Mouse (Mus musculus) bone marrow macrophage, adult 2 months (primary cell): ENCODE data around the gene Kat6b. TPM values are rescaled to one million over a fixed set of nuclear protein-coding genes. Genes with fewer than 3 reads are reported as not detected.

ENCODE experiments used
- H3K27ac ChIP-seq: 2 replicates; pipeline ENCODE4 v1.5.1; 2012; ENCODE audit warnings: low read depth, low read length; ENCODE audit not compliant: insufficient read depth
- H3K4me1 ChIP-seq: 2 replicates; pipeline ENCODE4 v1.6.1; 2012; ENCODE audit warnings: low read length; ENCODE audit not compliant: control insufficient read depth, insufficient read depth
- H3K4me3 ChIP-seq: 2 replicates; pipeline ENCODE4 v1.5.1; 2012; ENCODE audit warnings: mild to moderate bottlenecking, low read length, moderate library complexity; ENCODE audit not compliant: insufficient read depth
- CTCF ChIP-seq: IDR thresholded peaks from 2 replicates; pipeline ENCODE4 v1.5.1; 2012; ENCODE audit warnings: low read depth, mild to moderate bottlenecking, low read length, moderate library complexity
- POLR2A ChIP-seq: IDR thresholded peaks from 2 replicates; pipeline ENCODE4 v1.6.1; 2012; ENCODE audit warnings: mild to moderate bottlenecking, low read depth, low read length, borderline replicate concordance
- polyA plus RNA-seq: library from polyadenylated mRNA; stranded (reverse); fragments of >200 nt; gene quantifications from 2 replicates; pipeline ENCODE4 v1.2.4, GENCODE M21; 2012; ENCODE audit not compliant: missing spikeins, insufficient read depth, insufficient read length

Gene Kat6b
- polyA plus RNA-seq, 1 experiment = 9.0 TPM

GRCm38 (mm10) chr14:21685411-21686146 is 204.3 kb downstream of the Kat6b start:
- H3K4me1 ChIP-seq = 0 out of 2 replicates have a peak, but pooled peaks cover 4% of the 10 kb centered on the region
- no peak overlapping the region for H3K27ac ChIP-seq
- H3K4me3 ChIP-seq = no peak overlapping the region
- no peak for TF ChIP-seq CTCF
- TF ChIP-seq POLR2A = no peak

GRCm38 (mm10) chr14:21686376-21687279 is 205.4 kb downstream of the Kat6b start:
- no peak overlapping the region for H3K27ac ChIP-seq
- TF ChIP-seq POLR2A (no peak), CTCF (no peak)
- H3K4me1 ChIP-seq = 0 out of 2 replicates have a peak, but pooled peaks cover 6% of the 10 kb centered on the region
- no peak overlapping the region for H3K4me3 ChIP-seq

- TF ChIP-seq CTCF (no peak), POLR2A (no peak)
- Histone ChIP-seq H3K27ac (no peak overlapping the region), H3K4me3 (no peak overlapping the region), H3K4me1 (0 out of 2 replicates have a peak, but pooled peaks cover 4% of the 10 kb centered on the region)
Observed at GRCm38 (mm10) chr14:21691070-21691469, 209.8 kb downstream of the Kat6b start.

DNA sequence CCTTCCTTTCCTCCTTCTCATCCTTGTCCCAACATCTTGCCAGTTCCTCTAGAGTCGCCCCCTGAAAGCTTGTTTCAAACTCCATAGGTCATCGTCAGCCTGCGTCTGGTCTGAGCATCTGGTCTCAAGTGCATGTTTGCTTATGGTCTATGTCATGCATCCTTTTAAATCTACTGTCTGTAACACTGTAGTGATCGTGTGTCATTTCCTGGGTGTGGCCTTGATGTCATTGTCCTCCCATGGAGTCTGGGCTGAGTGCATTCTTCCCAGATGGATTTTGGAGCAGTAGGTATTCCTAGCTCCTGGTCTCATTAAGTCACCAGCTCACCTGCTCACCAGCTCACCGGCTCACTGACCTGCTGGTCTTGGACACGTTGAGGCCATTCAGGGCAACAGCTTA is 213.8 kb downstream of the Kat6b start:
- TF ChIP-seq CTCF (no peak), POLR2A (no peak)
- Histone ChIP-seq H3K4me1 (0 out of 2 replicates have a peak, but pooled peaks cover 4% of the 10 kb centered on the region), H3K4me3 (no peak overlapping the region), H3K27ac (no peak overlapping the region)

- TF ChIP-seq POLR2A = no peak
- no peak for TF ChIP-seq CTCF
- Histone ChIP-seq H3K4me3 (no peak overlapping the region), H3K27ac (no peak overlapping the region), H3K4me1 (0 out of 2 replicates have a peak, but pooled peaks cover 4% of the 10 kb centered on the region)
Observed at GRCm38 (mm10) chr14:21696186-21696830, 215.1 kb downstream of the Kat6b start.

DNA sequence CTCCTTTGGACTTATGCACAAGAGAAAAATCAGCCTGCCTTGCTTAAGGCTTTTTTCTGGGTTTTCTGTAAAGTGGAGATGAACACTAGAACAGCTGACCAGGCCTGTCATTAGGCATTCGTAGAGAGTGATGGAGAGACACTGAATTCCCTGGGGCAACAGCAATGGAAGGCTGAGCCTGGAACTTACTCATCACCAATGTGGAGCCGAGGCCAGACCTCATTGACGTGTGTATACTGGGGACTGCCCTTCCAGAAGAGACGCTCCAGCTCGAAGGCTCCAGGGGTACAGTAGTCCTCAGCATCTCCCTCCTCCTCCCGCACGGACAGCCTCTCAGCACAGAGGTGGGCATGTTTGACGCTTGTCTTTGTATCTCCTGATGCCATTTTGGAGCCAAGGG is 221.5 kb downstream of the Kat6b start:
- no peak overlapping the region for H3K4me3 ChIP-seq
- no peak for TF ChIP-seq CTCF
- no peak for TF ChIP-seq POLR2A
- no peak overlapping the region for H3K27ac ChIP-seq
- H3K4me1 ChIP-seq = peaks cover 25% of the 10 kb centered on the region

GRCm38 (mm10) chr14:21703255-21703654 is 222.0 kb downstream of the Kat6b start:
- Histone ChIP-seq H3K4me3 (no peak overlapping the region), H3K4me1 (peaks cover 30% of the 10 kb centered on the region), H3K27ac (no peak overlapping the region)
- TF ChIP-seq CTCF (no peak), POLR2A (no peak)

DNA sequence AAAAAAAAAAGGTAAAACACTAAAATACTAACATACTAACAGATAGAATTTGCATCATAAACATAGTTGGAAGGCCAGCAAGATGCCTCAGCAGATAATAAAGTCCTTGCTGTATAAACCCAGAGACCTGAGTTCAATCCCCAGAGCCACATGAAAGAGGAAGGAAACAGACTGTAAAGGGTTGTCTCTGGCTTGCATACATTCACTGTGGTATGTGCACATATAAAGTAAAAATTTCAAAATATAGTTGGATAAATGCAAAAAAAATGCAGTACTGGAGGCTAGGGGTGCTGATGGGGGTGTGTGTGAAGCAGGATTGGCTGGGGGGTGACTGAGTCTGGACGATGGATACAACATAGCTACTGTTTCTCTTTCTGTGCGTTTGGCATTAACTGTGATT is 224.2 kb downstream of the Kat6b start:
- Histone ChIP-seq H3K4me1 (peaks cover 35% of the 10 kb centered on the region), H3K27ac (no peak overlapping the region), H3K4me3 (no peak overlapping the region)
- TF ChIP-seq POLR2A = no peak
- TF ChIP-seq CTCF = no peak

DNA sequence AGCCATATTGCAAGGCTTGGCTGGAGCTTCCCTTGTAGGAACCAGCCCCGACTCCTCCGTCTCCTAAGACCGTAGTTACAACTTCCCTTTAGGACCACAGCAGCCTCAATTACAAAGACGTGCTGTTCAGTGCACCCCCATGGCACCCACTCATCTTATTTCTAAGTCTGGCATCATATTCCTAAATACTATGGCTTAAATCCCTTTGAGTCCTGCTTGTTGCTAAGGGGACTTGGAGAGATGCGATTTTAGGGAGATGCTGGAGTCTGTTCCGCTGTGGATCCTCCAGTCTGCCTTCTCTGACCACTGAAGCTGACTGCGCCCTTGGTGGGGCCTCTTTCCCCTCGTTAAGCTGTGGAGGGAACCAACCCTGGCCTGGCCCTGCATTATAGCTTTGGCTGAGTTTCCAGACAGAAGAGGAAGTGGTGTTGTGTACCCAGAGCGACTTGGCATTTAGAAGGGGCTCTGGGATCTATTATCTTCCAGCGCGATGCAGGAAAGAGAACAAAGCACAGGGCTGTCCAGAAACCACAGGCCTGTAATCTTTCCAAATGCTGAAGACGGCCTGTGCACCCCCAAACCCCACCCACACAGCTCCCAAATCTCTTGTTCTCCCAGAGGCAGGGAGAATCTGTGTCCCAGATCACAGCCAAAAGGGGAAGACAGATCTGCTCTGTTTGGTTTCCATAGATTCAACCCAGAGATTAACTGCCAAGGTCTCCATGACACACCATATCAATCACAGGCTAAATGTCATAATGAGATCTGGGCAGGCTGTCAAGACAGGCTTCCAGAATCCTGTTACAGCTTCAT is 225.7 kb downstream of the Kat6b start:
- Histone ChIP-seq H3K4me1 (peaks cover 35% of the 10 kb centered on the region), H3K4me3 (no peak overlapping the region), H3K27ac (peak overlapping the region; percentile 85)
- TF ChIP-seq POLR2A = no peak
